Mouse (Mus musculus): ENCODE data around the gene Neu1. TPM values are rescaled to one million over a fixed set of nuclear protein-coding genes. Genes with fewer than 3 reads are reported as not detected.
"Not testable (repeated sequence)": the region's sequence is repeated elsewhere in the genome, so short reads cannot be mapped to it uniquely, and the experiment has no call there.

Gene Neu1
- polyA plus RNA-seq, 1 experiment, result not detected

- TF ChIP-seq CTCF (IDR thresholded peaks at IDR 0.05; ENCODE audit: insufficient read depth, low read depth, low read length) (no peak), POLR2A (IDR thresholded peaks at IDR 0.05; ENCODE audit: insufficient read depth, low read depth, low read length) (no peak)
Observed at GRCm38 (mm10) chr17:34964640-34965049, 33.6 kb downstream of the Neu1 start.

GRCm38 (mm10) chr17:34965627-34966026, 34.6 kb downstream of the Neu1 start:
- 56% methylated on average over 5 of the region's 5 CpGs for WGBS
- TF ChIP-seq POLR2A (IDR thresholded peaks at IDR 0.05; ENCODE audit: insufficient read depth, low read depth, low read length) (no peak), CTCF (IDR thresholded peaks at IDR 0.05; ENCODE audit: insufficient read depth, low read depth, low read length) (no peak)
- H3K4me1 ChIP-seq (ENCODE audit: control insufficient read depth, insufficient read depth, low read length), result peaks cover 5% of the 10 kb centered on the region; the same call in 1 of the 2 replicates
- H3K27ac ChIP-seq (ENCODE audit: insufficient read depth, low read depth, low read length), result no peak overlapping the region
- no peak overlapping the region for H3K4me3 ChIP-seq (ENCODE audit: insufficient read depth, low read depth, low read length)

More at GRCm38 (mm10) chr17:34964640-34965049, 33.6 kb downstream of the Neu1 start:
- Histone ChIP-seq H3K27ac (ENCODE audit: insufficient read depth, low read depth, low read length) (no peak overlapping the region), H3K4me1 (ENCODE audit: control insufficient read depth, insufficient read depth, low read length) (peaks cover 3% of the 10 kb centered on the region; the same call in 1 of the 2 replicates), H3K4me3 (ENCODE audit: insufficient read depth, low read depth, low read length) (no peak overlapping the region)
- WGBS, result 16% methylated on average over 1 of the region's 1 CpGs

GRCm38 (mm10) chr17:34969822-34970221, 38.8 kb downstream of the Neu1 start, which contains the start of gene Gm20481:
Gene Gm20481 (plus strand): TSS chr17:34969912.
- 68% methylated on average over 9 of the region's 11 CpGs for WGBS

GRCm38 (mm10) chr17:34970850-34971249, 39.8 kb downstream of the Neu1 start:
- H3K4me1 ChIP-seq (ENCODE audit: control insufficient read depth, insufficient read depth, low read length); H3K27ac ChIP-seq (ENCODE audit: insufficient read depth, low read depth, low read length); H3K4me3 ChIP-seq (ENCODE audit: insufficient read depth, low read depth, low read length): not testable (repeated sequence)
- WGBS, result 31% methylated on average over 22 of the region's 37 CpGs

More at GRCm38 (mm10) chr17:34969822-34970221, 38.8 kb downstream of the Neu1 start, which contains the start of gene Gm20481:
- H3K4me1 ChIP-seq (ENCODE audit: control insufficient read depth, insufficient read depth, low read length); H3K27ac ChIP-seq (ENCODE audit: insufficient read depth, low read depth, low read length); H3K4me3 ChIP-seq (ENCODE audit: insufficient read depth, low read depth, low read length): not testable (repeated sequence)

GRCm38 (mm10) chr17:34971694-34972068, 40.6 kb downstream of the Neu1 start:
- H3K27ac ChIP-seq (ENCODE audit: insufficient read depth, low read depth, low read length); H3K4me1 ChIP-seq (ENCODE audit: control insufficient read depth, insufficient read depth, low read length): not testable (repeated sequence)
- under 1% methylated on average over 32 of the region's 43 CpGs for WGBS
- peak overlapping the region; percentile 62 for H3K4me3 ChIP-seq (ENCODE audit: insufficient read depth, low read depth, low read length)

- Histone ChIP-seq H3K4me3 (ENCODE audit: insufficient read depth, low read depth, low read length) (peak within 1 kb of the TSS; percentile 62), H3K27ac (ENCODE audit: insufficient read depth, low read depth, low read length) (0 out of 2 replicates have a peak within 1 kb of the TSS, but pooled peaks have one; percentile 2)
- 0 out of 2 replicates have a peak, but pooled peaks have one; percentile 27 for TF ChIP-seq POLR2A (IDR thresholded peaks at IDR 0.05; ENCODE audit: insufficient read depth, low read depth, low read length)
- H3K4me1 ChIP-seq (ENCODE audit: control insufficient read depth, insufficient read depth, low read length), result not testable (repeated sequence)
- under 1% methylated on average over 33 of the region's 33 CpGs for WGBS
Observed at GRCm38 (mm10) chr17:34972069-34972749, 41.2 kb downstream of the Neu1 start, which contains the start of the genes Hspa1a and Hspa1l. Gene Hspa1a (minus strand): TSS chr17:34972156. Gene Hspa1l (plus strand): TSS chr17:34972703.

DNA sequence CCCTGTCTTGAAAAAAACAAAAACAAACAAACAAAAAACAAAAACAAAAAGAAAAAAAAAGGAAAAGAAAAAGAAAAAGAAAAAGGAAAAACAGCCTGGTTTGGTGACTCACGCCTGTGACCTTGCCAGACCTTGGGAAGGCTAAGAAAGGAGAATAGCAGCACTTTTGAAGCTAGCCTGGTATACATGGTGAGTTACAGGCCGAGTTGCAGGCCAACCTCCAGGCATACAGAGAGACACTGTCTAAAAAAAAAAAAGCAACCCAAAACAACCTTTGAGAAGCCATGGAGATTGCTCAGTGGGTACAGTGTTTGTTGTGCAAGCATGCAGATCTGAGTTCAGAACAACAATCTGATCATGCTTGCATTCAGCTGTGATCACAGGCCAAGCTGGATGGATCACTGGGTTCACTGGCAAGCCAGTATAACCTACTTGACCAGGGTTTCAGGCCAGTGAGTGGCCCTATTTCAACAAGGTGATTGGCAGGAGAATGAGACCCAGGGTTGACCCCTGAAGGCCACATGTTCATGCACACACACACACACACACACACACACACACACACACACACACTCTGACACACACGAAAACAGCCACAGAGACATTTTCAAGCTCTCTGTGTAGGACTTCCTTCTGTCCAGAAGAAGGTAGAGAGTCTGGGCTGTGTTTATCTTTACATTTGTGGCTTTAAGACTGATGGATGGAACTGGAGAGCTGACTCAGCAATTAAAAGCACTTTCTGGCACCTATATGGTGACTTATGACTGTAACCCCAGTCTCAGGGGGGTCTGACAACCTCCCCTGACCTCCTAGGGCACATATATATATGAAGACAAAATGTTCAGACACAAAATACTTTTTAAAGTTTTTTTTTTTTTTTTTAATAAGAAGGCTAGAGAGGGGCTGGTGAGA, 44.8 kb downstream of the Neu1 start:
- 87% methylated on average over 3 of the region's 3 CpGs for whole genome bisulfite sequencing
- no peak overlapping the region for H3K27ac ChIP-seq (ENCODE audit: insufficient read depth, low read depth, low read length)
- no peak overlapping the region for H3K4me3 ChIP-seq (ENCODE audit: insufficient read depth, low read depth, low read length)
- no peaks in the 10 kb centered on the region for H3K4me1 ChIP-seq (ENCODE audit: control insufficient read depth, insufficient read depth, low read length)
- TF ChIP-seq CTCF (IDR thresholded peaks at IDR 0.05; ENCODE audit: insufficient read depth, low read depth, low read length), result no peak
- TF ChIP-seq POLR2A (IDR thresholded peaks at IDR 0.05; ENCODE audit: insufficient read depth, low read depth, low read length), result no peak

DNA sequence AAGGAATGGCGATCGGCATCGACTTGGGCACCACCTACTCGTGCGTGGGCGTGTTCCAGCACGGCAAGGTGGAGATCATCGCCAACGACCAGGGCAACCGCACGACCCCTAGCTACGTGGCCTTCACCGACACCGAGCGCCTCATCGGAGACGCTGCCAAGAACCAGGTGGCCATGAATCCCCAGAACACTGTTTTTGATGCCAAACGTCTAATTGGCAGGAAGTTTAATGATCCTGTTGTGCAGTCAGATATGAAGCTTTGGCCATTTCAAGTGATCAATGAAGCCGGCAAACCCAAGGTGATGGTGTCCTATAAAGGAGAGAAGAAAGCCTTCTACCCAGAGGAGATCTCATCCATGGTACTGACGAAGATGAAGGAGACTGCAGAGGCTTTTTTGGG, 45.9 kb downstream of the Neu1 start:
- no peak overlapping the region for H3K27ac ChIP-seq (ENCODE audit: insufficient read depth, low read depth, low read length)
- H3K4me3 ChIP-seq (ENCODE audit: insufficient read depth, low read depth, low read length), result no peak overlapping the region
- WGBS, result 94% methylated on average over 20 of the region's 20 CpGs
- no peaks in the 10 kb centered on the region for H3K4me1 ChIP-seq (ENCODE audit: control insufficient read depth, insufficient read depth, low read length)
- TF ChIP-seq POLR2A (IDR thresholded peaks at IDR 0.05; ENCODE audit: insufficient read depth, low read depth, low read length) (no peak), CTCF (IDR thresholded peaks at IDR 0.05; ENCODE audit: insufficient read depth, low read depth, low read length) (no peak)

- 87% methylated on average over 27 of the region's 27 CpGs for WGBS
- Histone ChIP-seq H3K27ac (ENCODE audit: insufficient read depth, low read depth, low read length) (no peak overlapping the region), H3K4me3 (ENCODE audit: insufficient read depth, low read depth, low read length) (no peak overlapping the region), H3K4me1 (ENCODE audit: control insufficient read depth, insufficient read depth, low read length) (no peaks in the 10 kb centered on the region)
- no peak for TF ChIP-seq POLR2A (IDR thresholded peaks at IDR 0.05; ENCODE audit: insufficient read depth, low read depth, low read length)
- no peak for TF ChIP-seq CTCF (IDR thresholded peaks at IDR 0.05; ENCODE audit: insufficient read depth, low read depth, low read length)
Observed at GRCm38 (mm10) chr17:34978239-34978638, 47.2 kb downstream of the Neu1 start.
